Mouse (Mus musculus): ENCODE measurements around the gene Fosb. TPM values are rescaled to one million over a fixed set of nuclear protein-coding genes. Genes with fewer than 3 reads are reported as not detected.
"Not testable (repeated sequence)": the region's sequence is repeated elsewhere in the genome, so short reads cannot be mapped to it uniquely, and the experiment has no call there.

Fosb gene
- total RNA-seq, 2 experiments from 2014 or later = 7.6 to 10.7 TPM

DNA sequence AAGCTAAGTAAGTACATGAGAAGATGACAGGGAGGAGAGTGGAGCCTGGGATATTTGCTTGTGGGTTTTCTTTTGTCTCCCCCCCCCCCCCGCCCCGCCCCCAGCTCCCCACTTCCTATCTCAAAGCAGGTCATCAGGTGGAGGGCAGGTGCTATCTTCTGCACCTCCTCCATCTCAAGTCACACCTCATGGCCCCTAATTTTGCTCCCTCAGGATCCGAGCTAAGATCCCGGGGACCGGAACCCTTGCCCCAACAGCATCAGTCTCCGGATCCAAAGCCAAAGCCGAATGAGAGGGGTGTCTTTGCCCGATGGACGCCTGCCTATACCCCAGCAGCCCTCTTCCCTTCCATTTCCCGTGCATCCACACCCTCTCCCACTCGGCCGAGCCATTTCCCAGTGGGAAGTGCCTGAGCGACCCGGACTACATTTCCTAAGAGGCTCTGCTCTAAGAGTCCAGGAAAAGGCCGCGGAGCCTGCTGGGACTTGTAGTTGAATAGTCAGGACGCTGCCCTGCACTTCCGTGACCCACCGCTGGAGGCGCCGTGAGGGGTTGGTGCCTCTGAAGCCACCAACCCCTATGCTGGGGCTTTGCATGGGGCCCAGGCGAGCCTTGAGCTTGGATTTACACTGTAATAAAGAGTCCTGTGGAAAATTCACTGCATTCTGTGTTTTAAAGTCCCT, 14.2 kb downstream of the Fosb start:
- DNase-seq (ENCODE audit: low spot score in 2 of 2) = peak; percentile 97
- intact Hi-C loops (cut with DNase I) = loop anchor here (5.0 kb wide), 2 partner anchors 58 to 118 kb away; partner anchors contain the start of gene Eml2

DNA sequence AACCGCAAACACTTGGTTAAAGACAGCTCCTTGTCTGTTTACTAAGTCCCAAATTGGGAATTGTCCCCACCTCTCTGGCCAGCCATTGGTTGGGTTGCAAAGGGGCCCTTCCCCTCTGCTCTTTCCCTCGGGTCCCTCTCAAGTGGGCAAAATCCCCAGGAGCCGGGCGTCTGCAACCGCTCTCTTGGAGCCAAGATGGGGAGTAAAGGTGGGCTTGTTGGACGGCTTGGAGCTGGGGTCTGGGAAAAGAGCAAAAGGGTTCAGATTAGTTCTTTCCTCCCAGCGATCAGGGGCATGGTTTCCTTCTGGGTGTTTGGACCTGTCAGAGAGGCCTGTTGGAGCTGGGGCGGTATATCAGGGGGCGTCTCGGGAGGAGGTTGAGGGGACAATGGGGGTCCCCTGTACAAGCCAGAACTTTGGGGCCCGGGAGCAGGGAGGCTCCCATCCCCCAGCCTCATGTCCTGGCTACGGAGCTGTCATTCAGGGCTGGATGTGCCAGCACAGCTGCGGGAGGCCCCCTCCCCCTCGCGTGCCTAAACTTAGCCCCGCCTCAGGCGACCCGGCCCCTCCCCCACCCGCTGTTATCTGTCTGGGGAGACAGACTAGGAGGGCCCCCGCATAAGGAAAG, 18.8 kb downstream of the Fosb start:
- no peak for DNase-seq (ENCODE audit: low spot score in 2 of 2)
- intact Hi-C loops (cut with DNase I) = no loop called here

DNA sequence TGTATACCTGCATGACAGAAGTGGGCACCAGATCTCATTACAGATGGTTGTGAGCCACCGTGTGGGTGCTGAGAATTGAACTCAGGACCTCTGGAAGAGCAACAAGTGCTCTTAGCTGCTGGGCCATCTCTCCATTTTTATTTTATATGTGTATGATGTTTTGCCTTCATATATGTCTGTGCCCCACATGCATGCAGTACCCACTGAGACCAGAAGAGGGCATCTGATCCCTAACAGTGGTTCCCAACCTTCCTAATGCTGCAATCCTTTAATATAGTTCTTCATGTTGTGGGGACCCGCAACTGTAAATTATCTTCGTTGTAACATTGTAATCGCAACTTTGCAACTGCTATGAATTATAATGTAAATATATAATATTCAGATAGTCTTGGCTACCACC, 25.1 kb downstream of the Fosb start:
- DNase-seq (ENCODE audit: low spot score in 2 of 2) = peak; percentile 73 to 80
- intact Hi-C loops (cut with DNase I) = no loop called here

DNA sequence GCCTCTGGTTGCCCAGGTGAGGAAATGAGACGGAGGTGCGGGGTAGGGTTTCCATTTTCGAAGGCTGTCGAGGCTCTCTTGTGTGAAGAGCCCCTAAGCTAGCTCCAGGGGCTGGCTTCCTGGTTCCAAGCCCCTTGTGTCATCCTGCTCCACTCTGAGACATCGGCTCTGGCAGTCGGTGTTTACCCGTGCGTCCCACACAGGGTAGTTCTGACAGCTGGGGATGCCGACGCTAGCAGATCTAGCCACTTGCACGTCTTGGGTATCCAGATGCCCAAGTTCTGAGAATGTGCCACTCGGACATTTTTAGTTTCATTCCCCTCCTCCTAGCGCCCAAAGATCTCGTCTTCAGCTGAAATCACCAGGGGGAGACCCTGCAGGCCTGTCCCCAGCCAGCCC, 26.4 kb downstream of the Fosb start:
- peak; percentile 40 to 69 for DNase-seq (ENCODE audit: low spot score in 2 of 2)
- intact Hi-C loops (cut with DNase I) = no loop called here

DNA sequence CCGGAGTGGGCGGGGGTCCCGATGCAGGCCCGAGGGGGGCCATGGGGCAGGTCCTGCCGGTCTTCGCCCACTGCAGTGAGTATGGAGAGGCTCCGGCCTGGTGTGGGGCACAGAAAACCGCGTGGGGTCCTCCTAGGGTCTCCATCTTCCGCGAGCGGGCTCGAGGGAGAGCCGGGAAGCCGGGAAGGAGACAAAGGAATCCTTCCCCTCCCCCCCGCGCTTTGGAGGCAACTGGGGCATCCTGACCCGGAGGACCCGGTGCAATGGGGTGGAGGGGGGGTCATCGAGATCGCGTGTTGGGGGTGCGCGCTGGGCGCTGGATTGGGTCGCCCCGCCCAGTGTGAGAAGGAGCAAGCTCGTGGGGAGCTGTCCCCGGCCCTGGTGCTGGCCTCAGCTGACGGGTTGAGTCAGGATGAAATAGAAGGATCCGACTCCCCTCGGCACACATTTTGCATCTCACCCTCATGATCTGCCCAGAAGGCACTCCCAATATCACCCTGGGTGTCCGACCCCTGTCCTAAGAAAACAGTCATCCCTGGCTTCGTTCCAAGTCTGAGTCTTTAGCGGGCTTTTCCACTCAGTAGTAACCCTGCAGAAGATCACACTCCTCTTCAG, 27.0 kb downstream of the Fosb start:
- DNase-seq (ENCODE audit: low spot score in 2 of 2) = peak; percentile 38 to 51
- intact Hi-C loops (cut with DNase I) = no loop called here

DNA sequence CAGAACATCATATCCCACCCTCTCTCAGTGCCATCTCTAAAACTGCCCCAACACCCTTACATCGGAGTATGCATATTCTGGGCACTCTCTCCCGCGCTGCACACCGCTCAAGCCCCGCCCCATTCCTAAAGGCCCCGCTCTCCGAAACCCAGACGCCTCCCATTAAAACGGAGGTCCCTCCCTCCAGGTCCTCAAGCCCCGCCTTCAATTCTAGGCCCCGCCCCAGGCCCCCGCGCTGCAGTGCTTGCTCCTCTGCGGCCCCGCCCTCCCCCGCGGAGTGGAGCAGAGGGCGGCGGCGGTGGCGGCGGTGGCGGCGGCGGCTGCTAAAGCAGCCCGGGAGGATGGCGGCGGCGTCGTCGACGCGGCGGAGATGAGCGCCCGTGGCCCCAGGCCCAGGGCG, 27.5 kb downstream of the Fosb start, which contains the start of gene Rtn2:
TSS of gene Rtn2 (plus strand) at position 240 of the 400 bp plus-strand sequence.
- DNase-seq (ENCODE audit: low spot score in 2 of 2) = peak; percentile 66 to 84
- intact Hi-C loops (cut with DNase I) = no loop called here

DNA sequence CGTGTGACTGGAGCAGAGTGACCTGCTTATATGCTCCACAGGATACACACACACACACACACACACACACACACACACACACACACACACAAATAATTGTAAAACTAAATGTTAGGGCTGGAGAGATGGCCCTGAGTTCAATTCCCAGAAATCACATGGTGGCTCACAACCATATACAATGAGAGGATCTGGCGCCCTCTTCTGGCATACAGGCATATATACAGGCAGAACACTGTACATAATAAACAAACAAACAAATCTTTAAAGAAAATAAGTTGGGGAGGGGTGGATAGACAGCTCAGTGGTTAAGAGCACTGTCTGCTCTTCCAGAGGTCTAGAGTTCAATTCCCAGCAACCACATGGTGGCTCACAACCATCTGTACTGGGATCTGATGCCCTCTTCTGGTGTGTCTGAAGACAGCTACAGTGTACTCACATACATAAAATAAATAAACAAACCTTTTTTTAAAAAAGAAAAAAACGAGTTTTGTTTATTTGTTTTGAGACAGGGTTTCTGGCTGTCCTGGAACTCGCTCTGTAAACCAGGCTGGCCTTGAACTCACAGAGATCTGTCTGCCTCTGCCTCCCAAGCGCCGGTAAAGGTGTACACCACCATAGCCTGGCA, 28.1 kb downstream of the Fosb start:
- not testable (repeated sequence) for DNase-seq (ENCODE audit: low spot score in 2 of 2)
- intact Hi-C loops (cut with DNase I) = loop anchor here (2.0 kb wide), 1 partner anchor 43 kb away; no protein-coding TSS in a partner anchor

DNA sequence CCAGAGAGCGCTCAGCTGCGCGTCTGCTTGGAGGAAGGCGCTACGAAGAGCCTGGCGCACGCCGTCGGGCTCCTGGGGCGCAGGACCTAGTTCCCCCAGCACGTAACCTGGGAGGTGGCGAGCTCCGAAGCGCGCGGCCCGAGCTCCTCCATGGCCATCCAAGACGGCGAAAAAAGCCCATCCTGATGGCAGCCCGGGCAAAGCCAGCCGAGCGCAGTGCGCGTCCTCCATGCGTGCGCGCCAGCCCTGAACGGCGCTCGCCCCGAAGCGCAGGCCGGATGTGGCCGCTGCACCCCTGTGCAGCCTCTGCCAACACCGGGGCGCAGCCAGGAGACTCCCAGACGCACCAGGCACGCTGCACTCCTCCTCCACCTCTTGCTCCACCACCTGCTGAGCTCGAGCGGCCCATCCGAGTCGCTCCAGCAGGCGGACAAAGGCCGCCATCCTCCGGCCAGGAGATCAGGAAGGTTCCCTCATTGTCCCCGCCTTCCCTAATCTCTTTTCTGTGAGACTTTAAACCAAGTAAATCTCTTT, 30.2 kb downstream of the Fosb start, which contains the start of gene Ppm1n:
TSS of gene Ppm1n (minus strand) at position 484 of the 534 bp plus-strand sequence.
- no peak for DNase-seq (ENCODE audit: low spot score in 2 of 2)
- intact Hi-C loops (cut with DNase I) = loop anchor here (2.0 kb wide), 1 partner anchor 41 kb away; no protein-coding TSS in a partner anchor

DNA sequence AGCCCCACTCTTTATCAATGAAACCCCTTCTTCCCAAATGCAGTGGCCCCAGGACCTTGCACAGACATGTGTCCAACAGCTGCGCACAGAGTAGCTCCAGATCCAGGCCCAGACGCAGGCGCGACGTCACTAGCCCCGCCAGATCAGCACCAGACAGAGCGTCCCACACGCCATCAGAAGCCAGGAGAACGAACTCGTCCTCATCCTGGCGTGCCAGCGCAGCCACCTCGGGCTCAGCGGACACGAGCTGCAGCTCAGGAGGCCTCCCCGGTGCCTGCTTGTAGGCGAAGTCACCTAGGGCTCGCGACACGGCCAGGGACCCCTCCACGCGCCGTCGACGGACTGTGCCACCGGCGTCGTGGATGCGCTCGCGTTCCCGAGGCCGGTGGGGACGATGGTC, 30.8 kb downstream of the Fosb start:
- intact Hi-C loops (cut with DNase I) = no loop called here

DNA sequence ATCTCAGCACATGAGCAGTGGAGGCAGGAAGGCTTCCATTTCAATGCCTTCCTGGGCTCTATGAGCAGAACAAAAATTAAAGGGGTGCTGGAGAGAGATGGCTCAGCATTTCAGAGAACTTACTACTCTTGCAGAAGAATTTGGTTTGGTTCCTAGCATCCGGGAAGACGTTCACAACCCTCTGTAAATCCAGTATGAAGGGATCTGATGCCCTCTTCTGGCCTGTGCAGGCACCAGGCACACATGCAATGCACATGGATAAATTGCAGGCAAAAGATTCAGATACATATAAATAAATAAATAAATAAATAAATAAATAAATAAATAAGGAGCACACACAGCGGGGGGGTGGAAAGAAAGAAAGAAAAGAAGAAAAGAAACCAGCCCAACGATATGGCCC, 33.6 kb downstream of the Fosb start:
- no peak for DNase-seq (ENCODE audit: low spot score in 2 of 2)
- intact Hi-C loops (cut with DNase I) = no loop called here

More for the DNA sequence above, 30.8 kb downstream of the Fosb start:
- DNase-seq (ENCODE audit: low spot score in 2 of 2) = no peak

DNA sequence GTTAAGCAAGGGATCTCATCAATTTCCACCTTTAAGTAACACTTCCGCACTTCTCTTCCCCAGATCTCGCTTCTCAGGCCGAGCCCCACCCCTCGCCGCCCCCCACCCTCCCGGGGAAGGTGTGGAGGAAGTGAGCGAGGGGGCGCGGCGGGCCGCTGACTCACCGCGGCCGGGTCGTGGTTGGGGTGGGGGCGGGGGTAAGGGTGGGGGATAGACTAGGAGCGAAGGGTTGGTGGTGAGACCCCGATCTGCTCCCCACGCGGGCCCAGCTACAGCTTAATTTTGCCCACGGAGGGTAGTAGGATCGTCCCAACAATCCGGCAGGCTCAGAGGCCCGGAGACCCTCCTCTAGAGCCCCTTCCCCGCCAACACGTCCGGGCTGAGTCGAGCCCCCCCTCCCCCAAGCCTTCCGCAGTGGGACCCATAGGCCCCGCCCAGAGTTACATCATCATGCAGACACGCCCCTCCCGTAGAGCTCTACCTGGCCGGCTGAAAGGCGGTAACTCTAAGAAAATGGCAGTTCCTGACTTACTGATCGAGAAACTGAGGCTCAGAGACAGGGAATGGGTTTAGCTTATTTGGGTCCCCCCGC, 37.6 kb downstream of the Fosb start:
- DNase-seq (ENCODE audit: low spot score in 2 of 2) = no peak
- intact Hi-C loops (cut with DNase I) = no loop called here

DNA sequence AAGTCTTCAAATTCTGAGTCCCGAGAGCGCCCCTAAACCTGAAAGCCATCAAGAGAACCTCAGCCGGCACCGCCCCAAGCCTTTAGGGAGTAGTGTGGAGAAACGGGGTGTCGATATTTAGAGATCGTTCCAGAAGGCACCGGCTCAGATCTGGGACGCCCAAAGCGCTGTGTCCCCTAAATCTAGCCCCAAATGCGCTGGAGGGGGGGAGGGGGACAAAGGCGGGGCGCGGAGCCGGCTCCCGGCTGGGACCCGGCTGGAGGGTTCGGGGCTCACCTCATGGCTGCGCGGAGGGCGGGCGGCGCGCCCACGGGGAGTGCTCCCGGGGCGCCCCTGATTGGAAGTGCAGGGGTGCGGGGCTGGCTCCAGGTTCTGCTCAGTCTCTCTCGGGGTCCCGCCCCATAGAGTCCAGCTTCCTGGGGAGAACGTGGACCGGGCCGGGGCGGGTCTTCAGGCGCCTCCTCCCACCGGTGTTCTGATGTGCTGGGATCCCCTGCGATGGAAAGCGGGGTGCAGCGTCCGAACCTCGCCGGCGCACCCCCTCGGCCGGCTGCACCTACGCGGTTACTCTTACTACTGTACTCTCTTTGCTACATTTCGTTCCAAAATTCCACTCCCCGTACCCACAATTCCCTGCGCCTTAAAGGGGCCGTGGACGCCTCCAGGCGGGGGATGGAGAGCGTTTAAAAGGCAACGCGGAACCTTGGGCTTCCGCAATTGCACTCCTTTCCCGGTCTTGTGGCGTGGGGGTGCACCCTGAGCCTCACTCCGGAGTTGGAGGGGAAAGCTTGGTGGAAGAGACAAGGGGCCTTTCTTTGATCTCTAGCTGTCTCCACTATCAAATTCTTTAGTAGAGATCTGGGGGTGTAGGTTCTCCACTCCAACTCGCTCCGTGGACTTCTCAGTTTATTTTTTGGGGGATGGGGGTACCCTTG, 38.3 kb downstream of the Fosb start, which contains the start of gene Vasp:
TSS of gene Vasp (minus strand) at position 580 of the 935 bp plus-strand sequence.
- DNase-seq (ENCODE audit: low spot score in 2 of 2) = peak; percentile 75 to 87
- intact Hi-C loops (cut with DNase I) = no loop called here

DNA sequence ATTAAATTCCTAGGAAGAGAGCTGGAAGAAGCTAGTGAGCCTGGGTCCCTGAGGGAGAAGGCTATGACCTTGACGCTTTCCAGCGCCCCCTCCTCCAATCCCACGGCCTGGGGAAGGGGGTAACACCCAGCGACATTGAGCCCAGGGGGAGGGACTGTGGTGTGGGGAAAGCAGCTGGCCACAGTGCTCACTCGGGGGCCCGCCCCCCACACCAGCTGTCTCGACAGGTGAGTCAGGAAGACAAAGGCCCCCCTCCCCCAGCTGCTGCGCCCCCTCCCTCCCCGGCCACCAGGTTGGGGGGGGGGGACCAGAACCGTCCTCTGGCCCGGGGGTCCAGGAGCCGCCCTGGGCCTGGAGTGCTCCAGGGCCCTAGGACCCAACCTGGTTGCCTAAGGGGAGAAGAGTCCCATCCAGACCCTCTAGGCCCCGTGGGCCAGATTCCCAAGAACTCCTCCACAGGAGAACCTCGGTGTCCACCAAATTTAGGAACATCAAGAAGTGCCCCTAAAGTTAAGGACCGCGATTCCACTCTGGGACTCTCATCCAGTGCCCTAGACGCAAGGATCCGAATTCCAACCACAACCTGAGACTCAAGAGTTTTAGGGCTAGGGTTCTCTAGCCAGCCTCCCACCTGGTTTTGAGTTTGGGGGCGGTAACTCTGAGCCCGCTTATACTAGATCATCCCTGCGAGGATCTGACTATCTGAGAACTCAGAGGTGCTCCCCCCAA, 39.2 kb downstream of the Fosb start:
- DNase-seq (ENCODE audit: low spot score in 2 of 2) = no peak
- intact Hi-C loops (cut with DNase I) = no loop called here

DNA sequence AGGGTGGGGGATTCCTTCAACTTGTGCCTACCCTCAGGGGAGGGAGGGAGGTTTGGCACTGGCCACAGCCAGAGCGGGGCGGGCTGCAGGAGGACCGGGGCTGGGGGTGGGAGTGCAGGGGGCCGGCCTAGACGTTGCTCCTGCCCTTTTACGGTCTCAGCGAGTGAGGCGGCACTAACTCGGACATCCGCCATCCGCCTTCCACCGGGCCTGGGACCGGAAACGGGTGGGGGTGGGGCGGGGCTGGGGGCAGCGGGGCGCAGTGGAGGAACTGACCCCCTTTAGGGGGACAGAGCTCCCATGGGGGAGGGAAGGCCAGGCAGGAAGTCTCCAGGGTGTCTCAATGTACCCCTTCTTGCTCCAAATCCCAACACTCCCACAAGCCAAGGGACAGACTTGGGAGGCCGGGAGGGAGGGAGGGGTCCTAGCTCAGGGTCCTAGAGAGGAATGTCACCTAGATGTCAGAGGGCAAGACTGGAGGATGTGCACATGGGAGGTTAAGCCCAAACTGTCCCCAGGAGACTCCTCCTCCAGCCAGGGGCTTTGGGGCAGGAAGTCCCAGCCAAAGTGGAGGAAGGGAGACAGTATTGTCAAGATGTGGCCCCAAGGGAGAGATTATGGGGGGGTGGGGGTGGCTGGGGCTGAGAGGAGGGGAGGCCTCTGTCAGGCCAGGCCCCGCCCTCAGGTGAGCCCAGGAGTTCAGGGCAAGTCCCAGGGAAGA, 40.0 kb downstream of the Fosb start:
- intact Hi-C loops (cut with DNase I) = no loop called here
- no peak for DNase-seq (ENCODE audit: low spot score in 2 of 2)

DNA sequence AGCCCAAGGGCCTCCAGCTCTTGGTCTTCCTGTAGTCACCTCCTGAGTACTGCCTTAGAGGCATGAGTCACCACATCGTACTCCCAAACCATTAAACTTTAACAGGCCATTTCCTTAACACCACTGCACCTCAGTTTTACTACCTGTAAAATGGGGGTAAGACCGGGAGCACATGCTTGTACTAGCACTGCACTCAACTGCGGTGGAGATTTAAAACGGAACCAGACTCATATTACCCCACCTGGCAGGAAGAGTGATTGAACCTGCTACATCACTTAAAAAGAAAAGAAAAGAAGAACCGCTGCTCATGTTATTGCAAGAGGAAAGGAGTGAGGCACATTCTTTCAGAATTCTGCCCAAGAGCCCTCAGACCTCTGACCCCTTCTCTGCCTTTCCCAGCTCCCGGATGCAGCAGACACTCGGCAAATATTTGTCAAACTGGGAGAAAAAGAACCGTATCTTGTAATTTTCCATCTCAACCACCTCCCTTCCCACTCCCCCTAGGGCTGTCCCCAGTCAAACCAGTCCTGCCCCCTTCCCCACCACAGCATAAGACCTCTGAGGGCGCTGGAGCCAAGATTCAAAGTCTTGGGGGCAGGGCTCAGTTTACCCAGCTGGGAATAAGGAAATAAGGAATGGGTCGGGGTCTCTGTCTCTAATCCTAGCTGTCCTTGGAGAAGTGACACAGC, 40.7 kb downstream of the Fosb start:
- DNase-seq (ENCODE audit: low spot score in 2 of 2) = no peak
- intact Hi-C loops (cut with DNase I) = no loop called here

DNA sequence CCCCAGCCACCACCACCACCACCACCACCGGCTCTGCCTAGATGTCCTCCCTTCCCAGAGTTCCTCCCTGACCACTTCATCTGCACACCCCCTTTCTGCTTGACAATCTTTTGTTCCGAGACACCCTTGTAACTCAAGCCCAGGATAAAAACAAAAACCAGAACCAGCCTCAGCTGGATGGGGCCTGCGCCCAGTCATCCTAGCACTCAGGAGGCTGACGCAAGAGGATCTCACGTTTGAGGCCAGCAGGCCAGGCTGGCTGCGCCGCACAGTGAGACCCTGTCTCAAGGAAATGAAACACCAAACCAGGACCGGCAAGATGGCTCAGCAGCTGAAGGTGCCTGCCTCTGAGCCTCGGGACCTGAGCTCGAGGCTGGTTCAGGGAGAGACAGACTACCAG, 42.8 kb downstream of the Fosb start:
- DNase-seq (ENCODE audit: low spot score in 2 of 2) = no peak
- intact Hi-C loops (cut with DNase I) = no loop called here

All from left cerebral cortex, postnatal 14 days (tissue).